Mouse (Mus musculus) liver, adult 2 months (tissue): Measurements from ENCODE around the gene Map3k5.

Experiments used
- CTCF ChIP-seq: fragments of 200-500 bp; IDR thresholded peaks from 2 replicates; pipeline ENCODE4 v1.5.1; 2011; ENCODE audit warnings: low read depth, low read length, control low read depth
- POLR2A ChIP-seq: fragments of 200-500 bp; IDR thresholded peaks from 2 replicates; pipeline ENCODE4 v1.6.1; 2011; ENCODE audit warnings: low read length, control low read depth; ENCODE audit not compliant: insufficient read depth; ENCODE audit errors: extremely low read depth

- TF ChIP-seq POLR2A (no peak), CTCF (no peak)
These were observed at the start of gene Map3k5 for GRCm38 (mm10) chr10:19934384-19935294.
